Mouse (Mus musculus) inflammation-experienced regulatory T-cells, adult 6 months (primary cell): ENCODE results near the gene Gm26992. TPM values are rescaled to one million over a fixed set of nuclear protein-coding genes. Genes with fewer than 3 reads are reported as not detected.

ENCODE experiments used
- ATAC-seq: one replicate; pipeline ENCODE4 v1.8.0; 2017
- polyA plus RNA-seq, 3 experiments: library from polyadenylated mRNA; unstranded; fragments of 100-300 nt; shearing (Covaris generic); gene quantifications; one replicate each; pipeline ENCODE4 v1.2.1; 2017

The Gm26992 gene
- polyA plus RNA-seq, 3 experiments from 2014 or later: not detected

GRCm38 (mm10) chrX:103484050-103484449 lies 62.2 kb downstream of the Gm26992 start:
- peak; percentile 52 for ATAC-seq

GRCm38 (mm10) chrX:103490853-103491252 lies 69.0 kb downstream of the Gm26992 start:
- no peak for ATAC-seq

DNA sequence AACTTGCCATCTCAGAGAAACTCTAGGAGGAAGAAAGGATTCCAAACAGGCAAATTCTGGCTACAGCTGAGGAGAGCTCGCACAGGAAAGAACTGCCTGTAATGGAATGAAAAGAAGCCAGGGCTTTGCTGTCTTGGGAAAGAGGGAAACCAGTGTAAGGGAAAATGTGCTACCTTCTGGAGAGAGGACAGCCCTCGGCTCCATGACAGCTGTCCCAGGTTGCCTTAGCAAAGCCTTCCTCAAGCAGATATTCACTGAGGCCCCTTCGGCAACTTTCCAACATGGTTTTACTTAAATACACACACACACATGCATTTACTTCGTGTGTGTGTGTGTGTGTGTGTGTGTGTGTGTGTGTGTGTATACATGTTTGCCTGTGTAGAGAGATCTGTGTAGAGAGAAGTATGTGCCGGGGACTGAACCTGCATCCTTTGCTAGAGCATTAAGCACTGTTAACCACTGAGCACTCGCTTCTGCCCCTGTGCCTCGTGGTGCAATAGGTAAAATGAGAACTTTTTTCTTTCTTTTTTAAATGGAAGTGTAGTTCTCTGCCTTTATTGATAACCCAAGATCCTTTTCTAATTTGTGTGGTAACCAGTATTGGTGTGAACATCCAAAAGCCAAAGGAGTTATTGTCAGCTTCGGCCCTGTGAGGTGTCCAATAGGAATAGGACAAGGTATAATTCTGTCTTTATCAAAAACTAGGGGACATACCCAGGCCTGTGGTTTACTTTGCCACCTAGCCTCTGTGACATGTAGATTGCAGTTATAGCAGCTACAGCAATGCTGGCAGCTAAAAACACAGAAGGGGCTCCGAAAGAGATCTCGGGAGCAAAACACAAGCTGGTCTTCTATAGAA lies 70.8 kb downstream of the Gm26992 start:
- no peak for ATAC-seq

- peak; percentile 95 for ATAC-seq
Observed at GRCm38 (mm10) chrX:103493351-103494173, 71.8 kb downstream of the Gm26992 start.

- ATAC-seq: no peak
Observed at GRCm38 (mm10) chrX:103499374-103499773, 77.6 kb downstream of the Gm26992 start.

- ATAC-seq: no peak
Observed at GRCm38 (mm10) chrX:103500137-103500536, 78.3 kb downstream of the Gm26992 start.

DNA sequence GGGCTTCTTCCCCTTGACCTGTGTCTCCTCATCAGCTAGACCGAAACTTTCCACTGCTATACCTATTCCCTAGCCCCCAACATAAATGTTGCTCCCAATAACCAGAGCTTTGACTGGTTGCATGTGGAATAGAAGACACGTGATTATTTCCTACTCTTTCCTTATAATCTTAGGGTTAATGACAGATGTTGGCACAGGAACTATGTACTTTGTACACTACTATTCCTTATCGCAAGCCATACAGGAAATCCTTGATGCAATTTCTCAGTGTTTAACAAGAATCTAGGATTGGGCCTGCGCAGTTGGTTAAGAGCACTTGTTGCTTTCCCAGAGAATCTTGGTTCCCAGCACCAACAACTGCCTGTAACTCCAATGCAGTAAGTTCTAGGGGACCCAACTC lies 86.4 kb downstream of the Gm26992 start:
- ATAC-seq: no peak

DNA sequence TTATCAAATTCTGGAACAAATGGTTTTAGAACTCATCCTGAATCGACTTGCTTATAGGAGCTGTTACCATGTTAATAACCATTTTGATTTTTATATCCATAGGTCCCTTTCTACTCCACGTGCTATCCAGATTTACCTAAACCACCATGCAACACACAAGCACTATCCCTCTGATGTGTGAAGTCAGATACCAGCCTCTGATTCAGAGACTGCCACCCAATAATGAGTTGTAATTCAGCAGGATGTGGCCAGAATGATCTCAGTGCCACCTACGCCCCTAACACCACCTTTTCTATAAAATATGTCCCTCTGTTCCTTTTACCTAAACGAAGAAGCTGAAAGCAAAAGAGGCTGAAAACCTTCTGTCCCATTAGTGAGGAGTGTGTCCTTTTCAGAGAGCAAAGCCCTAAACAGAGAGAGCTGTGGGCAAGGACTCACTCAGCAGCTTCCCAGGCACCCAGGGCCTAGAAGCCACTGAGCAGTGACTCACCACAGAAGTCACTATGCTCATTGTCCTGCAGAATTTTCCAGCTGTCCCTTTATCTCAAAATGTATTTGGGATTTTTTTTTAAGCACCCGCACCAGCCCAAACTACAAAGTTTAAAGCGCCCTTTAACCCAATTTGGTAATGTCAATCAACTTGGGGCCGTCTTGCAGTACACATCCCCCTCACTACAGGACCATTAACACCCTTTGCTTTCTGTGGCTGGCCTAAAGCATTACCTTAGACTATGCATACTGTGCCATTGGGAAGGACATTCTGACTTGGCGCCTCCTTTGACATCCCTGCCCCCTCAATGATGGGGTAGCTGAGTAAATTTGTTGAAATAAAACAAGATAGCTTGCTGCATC lies 87.6 kb downstream of the Gm26992 start:
- ATAC-seq: peak; percentile 84

DNA sequence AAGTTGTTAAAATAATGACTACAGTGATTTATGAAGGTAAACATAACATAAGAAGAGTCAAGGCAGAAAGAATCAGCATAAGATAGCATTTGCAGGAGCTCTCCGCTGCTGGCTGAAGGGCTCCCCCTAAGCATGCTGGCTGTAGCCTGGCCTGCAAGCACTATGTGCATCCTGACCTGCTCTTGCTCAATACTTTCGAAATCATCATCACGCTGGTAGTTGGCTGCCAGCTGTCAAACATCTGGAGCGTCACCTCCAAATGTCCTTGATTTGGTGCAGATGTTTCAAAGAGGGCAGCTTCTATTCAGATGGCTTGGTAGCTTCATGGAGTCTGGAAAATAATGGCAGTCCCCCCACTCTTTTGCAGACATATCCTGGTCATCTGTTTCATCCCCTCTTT lies 93.0 kb downstream of the Gm26992 start:
- no peak for ATAC-seq

- ATAC-seq: no peak
Observed at GRCm38 (mm10) chrX:103515346-103515745, 93.5 kb downstream of the Gm26992 start.

DNA sequence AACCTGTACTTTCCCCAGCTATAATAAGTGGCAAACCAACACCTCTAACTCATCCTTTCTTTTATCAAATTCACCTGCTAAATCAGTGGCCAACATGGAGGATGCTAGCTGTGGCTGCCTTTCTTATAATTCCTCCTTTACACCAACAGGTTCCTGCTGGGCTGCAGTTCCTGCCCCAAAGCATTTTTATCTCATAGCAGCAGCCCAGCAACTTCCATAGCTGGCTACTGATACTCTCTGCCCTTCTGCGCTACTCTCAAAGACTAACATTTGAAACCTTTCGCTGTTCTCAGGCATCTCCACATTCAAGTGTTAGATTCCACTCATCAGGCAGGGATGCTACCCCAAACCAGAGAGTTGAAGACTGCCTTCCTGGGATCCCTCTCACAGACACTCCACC lies 97.0 kb downstream of the Gm26992 start:
- no peak for ATAC-seq

DNA sequence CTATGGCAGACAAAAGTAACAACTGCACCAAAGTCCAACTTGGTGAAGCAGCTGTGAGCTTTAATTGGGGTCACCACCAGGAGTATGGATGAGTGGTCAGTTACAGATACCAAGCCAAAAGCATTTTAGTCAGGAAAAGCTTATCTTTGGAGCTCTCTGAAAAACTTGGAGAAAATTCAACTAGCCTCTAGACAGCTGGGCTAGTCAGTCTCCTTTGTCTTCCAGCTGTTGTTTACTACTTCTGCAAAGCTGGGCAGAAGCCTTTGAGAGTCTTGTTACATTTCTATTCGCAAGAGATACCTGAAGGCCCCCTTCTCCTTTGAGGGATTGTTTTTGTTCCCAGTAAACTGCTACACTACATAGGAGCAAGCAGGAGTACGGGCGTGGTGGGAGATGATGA lies 97.7 kb downstream of the Gm26992 start:
- ATAC-seq: no peak

- ATAC-seq: no peak
Observed at GRCm38 (mm10) chrX:103521221-103521716, 99.5 kb downstream of the Gm26992 start.

- peak; percentile 92 for ATAC-seq
Observed at GRCm38 (mm10) chrX:103529185-103529584, 107.4 kb downstream of the Gm26992 start.

Other genes with a start within 250 kb of the Gm26992 start
- not detected for gene Nap1l2, start 235.4 kb upstream of the Gm26992 start, polyA plus RNA-seq
- not detected for gene Cdx4, start 100.6 kb upstream of the Gm26992 start, polyA plus RNA-seq
- gene Chic1, start 65.5 kb upstream of the Gm26992 start, polyA plus RNA-seq: 1 to 10 TPM; 2.5 to 5.4 (median 4.1) TPM
- gene Tsx, start 7.5 kb upstream of the Gm26992 start, polyA plus RNA-seq: under 1 TPM in 2 of 3 experiments, not detected in 1; 0.85 to 0.91 TPM
- not detected for gene Zcchc13, start 208.6 kb downstream of the Gm26992 start, polyA plus RNA-seq